Comparison of ENCODE assay signal across 21 mouse cellular contexts in the genomic region with DNA sequence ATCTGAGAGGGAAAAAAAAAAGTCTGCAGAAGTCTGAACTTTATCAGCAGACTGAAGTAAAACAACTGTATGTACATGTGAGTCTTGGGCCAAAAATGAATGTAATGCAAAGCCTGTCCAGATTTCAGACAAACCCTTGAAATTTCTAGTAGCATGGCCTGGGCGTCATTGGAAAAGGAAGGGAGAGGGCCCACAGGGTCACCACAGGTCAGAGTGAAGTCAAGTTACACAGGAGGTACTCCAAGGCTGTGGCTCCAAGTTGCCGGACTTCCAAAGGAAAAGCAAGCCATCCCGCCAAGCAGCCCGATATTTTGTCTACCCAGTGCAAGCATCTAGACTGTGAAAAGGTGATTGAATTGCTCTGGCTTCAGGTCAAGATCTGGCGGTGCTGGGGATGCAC.
A peak's percentile ranks its signal among the peaks of the same experiment; 100 is the strongest.
DNase-seq lines count a peak whose midpoint lies in the region; ATAC-seq and TF ChIP-seq lines count a peak whose summit lies in the region.
"Had no signal": no experiment of that assay in that cellular context is flagged by ENCODE, and none has a peak within 500 bp of the region (broad histone marks: within the 10 kb centered on the region; RNA-seq: fewer than 3 reads in every experiment).

No protein-coding gene starts in this region.

- TF ChIP-seq CTCF in heart, adult 2 months (IDR thresholded peaks at IDR 0.05) = no peak
- no peak for TF ChIP-seq CTCF in lung, postnatal 0 days (IDR thresholded peaks at IDR 0.05)

- DNase-seq in heart, adult 2 months = no peak
- no peak for DNase-seq in kidney, postnatal 25 days
- DNase-seq in lung, postnatal 0 days (ENCODE audit: low spot score) = no peak
- DNase-seq in lung, postnatal 36 days = no peak
- DNase-seq in cerebellum, postnatal 10 days = no peak
- DNase-seq: adrenal gland, adult 2 months; cerebellum, adult 11-12 months; cerebellum, postnatal 14 days; gastrocnemius, postnatal 10 days; liver, postnatal 0 days; lung, postnatal 14 days had no signal

- WGBS in heart, embryonic 14.5 days = 58% methylated on average over 5 of the region's 5 CpGs
- 33% methylated on average over 5 of the region's 5 CpGs for WGBS in heart, adult 2 months
- WGBS in kidney, embryonic 16.5 days = 45% methylated on average over 5 of the region's 5 CpGs
- WGBS in lung, postnatal 0 days = 45% methylated on average over 5 of the region's 5 CpGs

- no peaks in the 10 kb centered on the region for H3K27me3 ChIP-seq in heart, embryonic 14.5 days (ENCODE audit: control insufficient read depth, insufficient read depth, low read length)
- no peaks in the 10 kb centered on the region for H3K27me3 ChIP-seq in heart, adult 2 months (ENCODE audit: control insufficient read depth, insufficient read depth, low read length)
- no peaks in the 10 kb centered on the region for H3K27me3 ChIP-seq in kidney, embryonic 16.5 days (ENCODE audit: insufficient read depth, low read length)
- no peaks in the 10 kb centered on the region for H3K27me3 ChIP-seq in lung, postnatal 0 days (replicated peaks; ENCODE audit: insufficient read depth, low read length)
- H3K27me3 ChIP-seq: hindbrain, embryonic 13.5 days; midbrain, embryonic 13.5 days had no signal

- H3K79me2 ChIP-seq in heart, adult 2 months (replicated peaks; ENCODE audit: control insufficient read depth, insufficient read depth, low read length) = no peaks in the 10 kb centered on the region

- H3K27ac ChIP-seq in heart, embryonic 14.5 days (replicated peaks in 1 of 2; ENCODE audit: control insufficient read depth in 1 of 2, insufficient read depth in 1 of 2, low read depth in 2 of 2, low read length in 2 of 2) = peak overlapping the region; percentile 33 to 55
- no peak overlapping the region for H3K27ac ChIP-seq in heart, adult 2 months
- H3K27ac ChIP-seq in kidney, embryonic 16.5 days (ENCODE audit: low read length) = peak overlapping the region; percentile 5
- H3K27ac ChIP-seq in lung, postnatal 0 days (ENCODE audit: low read length) = no peak overlapping the region
- H3K27ac ChIP-seq: forebrain, embryonic 10.5 days; hindbrain, embryonic 13.5 days; layer of hippocampus, adult 2 months; midbrain, embryonic 13.5 days had no signal

- TF ChIP-seq EP300 in heart, adult 2 months (IDR thresholded peaks at IDR 0.05; ENCODE audit: insufficient read depth, low read depth, low read length) = no peak
- peak; percentile 31; the same call in 1 of the 2 replicates for TF ChIP-seq EP300 in lung, postnatal 0 days (IDR thresholded peaks at IDR 0.05)

- no peak overlapping the region for H3K4me3 ChIP-seq in heart, embryonic 14.5 days (ENCODE audit: control insufficient read depth in 1 of 2, insufficient read depth in 1 of 2, low read depth in 1 of 2, low read length in 2 of 2)
- H3K4me3 ChIP-seq in heart, adult 2 months = no peak overlapping the region
- H3K4me3 ChIP-seq in kidney, embryonic 16.5 days (ENCODE audit: low read length) = no peak overlapping the region
- no peak overlapping the region for H3K4me3 ChIP-seq in lung, postnatal 0 days (ENCODE audit: low read depth, low read length)
- H3K4me3 ChIP-seq: forebrain, embryonic 10.5 days; hindbrain, embryonic 13.5 days; layer of hippocampus, adult 2 months; megakaryocyte, embryonic 14.5 days; midbrain, embryonic 13.5 days had no signal

- ATAC-seq in heart, embryonic 14.5 days (ENCODE audit: insufficient number of reproducible peaks, insufficient read depth, low FRiP score, low read depth) = no peak
- peak; percentile 63 for ATAC-seq in kidney, embryonic 16.5 days (ENCODE audit: low FRiP score, low TSS enrichment)
- peak; percentile 62 for ATAC-seq in lung, postnatal 0 days
- ATAC-seq: forebrain, embryonic 16.5 days; inflammation-experienced regulatory T-cells, adult 6 months; liver, postnatal 0 days; midbrain, embryonic 13.5 days had no signal

- intact Hi-C loops in heart, adult 2 months (cut with DNase I) = no loop called here

- peaks cover 34 to 61% of the 10 kb centered on the region in 2 experiments for H3K4me1 ChIP-seq in heart, embryonic 14.5 days (ENCODE audit: control insufficient read depth in 2 of 2, insufficient read depth in 2 of 2, low read length in 2 of 2)
- H3K4me1 ChIP-seq in heart, adult 2 months (ENCODE audit: control insufficient read depth, insufficient read depth, low read length) = peaks cover 3% of the 10 kb centered on the region; the same call in 1 of the 2 replicates
- H3K4me1 ChIP-seq in kidney, embryonic 16.5 days (ENCODE audit: insufficient read depth, low read length) = no peaks in the 10 kb centered on the region
- H3K4me1 ChIP-seq in lung, postnatal 0 days (ENCODE audit: insufficient read depth, low read depth, low read length) = peaks cover 3% of the 10 kb centered on the region; the same call in 1 of the 2 replicates
- H3K4me1 ChIP-seq: forebrain, embryonic 10.5 days; hindbrain, embryonic 13.5 days; megakaryocyte, embryonic 14.5 days; midbrain, embryonic 13.5 days had no signal

- no peaks in the 10 kb centered on the region for H3K36me3 ChIP-seq in heart, embryonic 14.5 days (ENCODE audit: control insufficient read depth, insufficient read depth, low read length)
- H3K36me3 ChIP-seq in heart, adult 2 months (ENCODE audit: control insufficient read depth, insufficient read depth, low read length) = peaks cover 9% of the 10 kb centered on the region
- no peaks in the 10 kb centered on the region for H3K36me3 ChIP-seq in kidney, embryonic 16.5 days (ENCODE audit: insufficient read depth, low read length)
- no peaks in the 10 kb centered on the region for H3K36me3 ChIP-seq in lung, postnatal 0 days (ENCODE audit: insufficient read depth, low read length)
- H3K36me3 ChIP-seq: forebrain, embryonic 10.5 days; hindbrain, embryonic 13.5 days; midbrain, embryonic 13.5 days had no signal

- no peak overlapping the region for H3K4me2 ChIP-seq in heart, embryonic 14.5 days (ENCODE audit: low read length)
- no peak overlapping the region for H3K4me2 ChIP-seq in kidney, embryonic 16.5 days (replicated peaks; ENCODE audit: low read depth, low read length)
- H3K4me2 ChIP-seq in lung, postnatal 0 days (replicated peaks; ENCODE audit: low read depth, low read length) = no peak overlapping the region
- H3K4me2 ChIP-seq: hindbrain, embryonic 13.5 days; liver, embryonic 11.5 days; midbrain, embryonic 13.5 days had no signal

- no peaks in the 10 kb centered on the region for H3K9me3 ChIP-seq in heart, embryonic 14.5 days (ENCODE audit: control insufficient read depth, low read length)
- H3K9me3 ChIP-seq in kidney, embryonic 16.5 days (ENCODE audit: low read length) = no peaks in the 10 kb centered on the region
- no peaks in the 10 kb centered on the region for H3K9me3 ChIP-seq in lung, postnatal 0 days (ENCODE audit: low read length)
- H3K9me3 ChIP-seq: forebrain, embryonic 10.5 days; hindbrain, embryonic 13.5 days; megakaryocyte, embryonic 14.5 days; midbrain, embryonic 13.5 days had no signal

- TF ChIP-seq POLR2A in heart, adult 2 months (IDR thresholded peaks at IDR 0.05; ENCODE audit: insufficient read depth, low read depth, low read length) = no peak

- H3K9ac ChIP-seq in heart, embryonic 14.5 days (ENCODE audit: low read length) = no peak overlapping the region
- no peak overlapping the region for H3K9ac ChIP-seq in heart, adult 2 months (ENCODE audit: low read depth, low read length)
- no peak overlapping the region for H3K9ac ChIP-seq in kidney, embryonic 16.5 days (replicated peaks; ENCODE audit: low read length)
- H3K9ac ChIP-seq in lung, postnatal 0 days (replicated peaks; ENCODE audit: low read depth) = no peak overlapping the region
- H3K9ac ChIP-seq: hindbrain, embryonic 13.5 days; liver, postnatal 0 days; midbrain, embryonic 13.5 days had no signal

Comparison
In these comparisons a context has a peak if more than half of its experiments do, and no peak if none do; other contexts are left out.
1. H3K27ac ChIP-seq: peak in heart, embryonic 14.5 days (2 of 2) and kidney, embryonic 16.5 days (single experiment); none in heart, adult 2 months (single experiment) and lung, postnatal 0 days (single experiment).